Mouse (Mus musculus): ENCODE results near the gene Acsl5.

- no peak for TF ChIP-seq CTCF (IDR thresholded peaks at IDR 0.05; ENCODE audit: low read depth, low read length)
- TF ChIP-seq GATA2 (IDR thresholded peaks at IDR 0.05; ENCODE audit: borderline replicate concordance, low read depth, low read length) = no peak
- TF ChIP-seq GATA1 (IDR thresholded peaks at IDR 0.05; ENCODE audit: borderline replicate concordance, low read length) = no peak
Measured at GRCm38 (mm10) chr19:55271448-55271847, 19.7 kb downstream of the Acsl5 start.
